Mouse (Mus musculus): ENCODE results near the gene Ppard.

Gene Ppard

GRCm38 (mm10) chr17:28232475-28233060, at the start of gene Ppard:
TSS of gene Ppard (plus strand) at chr17:28232700.
- peak; percentile 98 for DNase-seq (ENCODE audit: low read depth, low spot score)
- Histone ChIP-seq H3K27me3 (ENCODE audit: control insufficient read depth, insufficient read depth, low read length, poor library complexity, severe bottlenecking) (no peaks in the 10 kb centered on the region), H3K36me3 (ENCODE audit: control insufficient read depth, insufficient read depth, low read length, poor library complexity, severe bottlenecking) (peaks cover 6% of the 10 kb centered on the region)

- Histone ChIP-seq H3K36me3 (ENCODE audit: control insufficient read depth, insufficient read depth, low read length, poor library complexity, severe bottlenecking) (no peaks in the 10 kb centered on the region), H3K27me3 (ENCODE audit: control insufficient read depth, insufficient read depth, low read length, poor library complexity, severe bottlenecking) (no peaks in the 10 kb centered on the region)
- DNase-seq (ENCODE audit: low read depth, low spot score), result no peak
These were observed 47.4 kb upstream of the Ppard start for GRCm38 (mm10) chr17:28184971-28185638.

GRCm38 (mm10) chr17:28188313-28188712, 44.2 kb upstream of the Ppard start:
- Histone ChIP-seq H3K27me3 (ENCODE audit: control insufficient read depth, insufficient read depth, low read length, poor library complexity, severe bottlenecking) (no peaks in the 10 kb centered on the region), H3K36me3 (ENCODE audit: control insufficient read depth, insufficient read depth, low read length, poor library complexity, severe bottlenecking) (no peaks in the 10 kb centered on the region)
- no peak for DNase-seq (ENCODE audit: low read depth, low spot score)

- no peaks in the 10 kb centered on the region for H3K27me3 ChIP-seq (ENCODE audit: control insufficient read depth, insufficient read depth, low read length, poor library complexity, severe bottlenecking)
- H3K36me3 ChIP-seq (ENCODE audit: control insufficient read depth, insufficient read depth, low read length, poor library complexity, severe bottlenecking), result no peaks in the 10 kb centered on the region
These were observed 39.7 kb upstream of the Ppard start for GRCm38 (mm10) chr17:28192754-28193153.

GRCm38 (mm10) chr17:28193559-28193958, 38.9 kb upstream of the Ppard start:
- DNase-seq (ENCODE audit: low read depth, low spot score), result no peak
- H3K27me3 ChIP-seq (ENCODE audit: control insufficient read depth, insufficient read depth, low read length, poor library complexity, severe bottlenecking), result no peaks in the 10 kb centered on the region
- H3K36me3 ChIP-seq (ENCODE audit: control insufficient read depth, insufficient read depth, low read length, poor library complexity, severe bottlenecking), result no peaks in the 10 kb centered on the region

More at GRCm38 (mm10) chr17:28192754-28193153, 39.7 kb upstream of the Ppard start:
- no peak for DNase-seq (ENCODE audit: low read depth, low spot score)

- no peaks in the 10 kb centered on the region for H3K27me3 ChIP-seq (ENCODE audit: control insufficient read depth, insufficient read depth, low read length, poor library complexity, severe bottlenecking)
- peaks cover under 1% of the 10 kb centered on the region; the same call in 1 of the 2 replicates for H3K36me3 ChIP-seq (ENCODE audit: control insufficient read depth, insufficient read depth, low read length, poor library complexity, severe bottlenecking)
- DNase-seq (ENCODE audit: low read depth, low spot score), result no peak
These were observed 37.5 kb upstream of the Ppard start for GRCm38 (mm10) chr17:28195033-28195432.

- Histone ChIP-seq H3K27me3 (ENCODE audit: control insufficient read depth, insufficient read depth, low read length, poor library complexity, severe bottlenecking) (no peaks in the 10 kb centered on the region), H3K36me3 (ENCODE audit: control insufficient read depth, insufficient read depth, low read length, poor library complexity, severe bottlenecking) (peaks cover 2% of the 10 kb centered on the region; the same call in 1 of the 2 replicates)
- no peak for DNase-seq (ENCODE audit: low read depth, low spot score)
These were observed 34.9 kb upstream of the Ppard start for GRCm38 (mm10) chr17:28197646-28198045.

- Histone ChIP-seq H3K36me3 (ENCODE audit: control insufficient read depth, insufficient read depth, low read length, poor library complexity, severe bottlenecking) (peaks cover 2% of the 10 kb centered on the region; the same call in 1 of the 2 replicates), H3K27me3 (ENCODE audit: control insufficient read depth, insufficient read depth, low read length, poor library complexity, severe bottlenecking) (no peaks in the 10 kb centered on the region)
- DNase-seq (ENCODE audit: low read depth, low spot score), result no peak
These were observed 30.5 kb upstream of the Ppard start for GRCm38 (mm10) chr17:28201982-28202381.

GRCm38 (mm10) chr17:28204052-28204720, 28.3 kb upstream of the Ppard start:
- Histone ChIP-seq H3K36me3 (ENCODE audit: control insufficient read depth, insufficient read depth, low read length, poor library complexity, severe bottlenecking) (peaks cover 2% of the 10 kb centered on the region; the same call in 1 of the 2 replicates), H3K27me3 (ENCODE audit: control insufficient read depth, insufficient read depth, low read length, poor library complexity, severe bottlenecking) (no peaks in the 10 kb centered on the region)
- peak; percentile 90 for DNase-seq (ENCODE audit: low read depth, low spot score)

- DNase-seq (ENCODE audit: low read depth, low spot score), result peak; percentile 51
- Histone ChIP-seq H3K27me3 (ENCODE audit: control insufficient read depth, insufficient read depth, low read length, poor library complexity, severe bottlenecking) (no peaks in the 10 kb centered on the region), H3K36me3 (ENCODE audit: control insufficient read depth, insufficient read depth, low read length, poor library complexity, severe bottlenecking) (no peaks in the 10 kb centered on the region)
These were observed 27.1 kb upstream of the Ppard start for GRCm38 (mm10) chr17:28205443-28205842.

GRCm38 (mm10) chr17:28207092-28207491, 25.4 kb upstream of the Ppard start:
- DNase-seq (ENCODE audit: low read depth, low spot score), result no peak

GRCm38 (mm10) chr17:28207591-28208313, 24.7 kb upstream of the Ppard start, which contains the start of gene Def6:
TSS of gene Def6 (plus strand) at chr17:28207778.
- H3K36me3 ChIP-seq (ENCODE audit: control insufficient read depth, insufficient read depth, low read length, poor library complexity, severe bottlenecking), result no peaks in the 10 kb centered on the region
- peak; percentile 87 for DNase-seq (ENCODE audit: low read depth, low spot score)

More at GRCm38 (mm10) chr17:28207092-28207491, 25.4 kb upstream of the Ppard start:
- H3K27me3 ChIP-seq (ENCODE audit: control insufficient read depth, insufficient read depth, low read length, poor library complexity, severe bottlenecking), result no peaks in the 10 kb centered on the region
- H3K36me3 ChIP-seq (ENCODE audit: control insufficient read depth, insufficient read depth, low read length, poor library complexity, severe bottlenecking), result no peaks in the 10 kb centered on the region

GRCm38 (mm10) chr17:28208314-28208612, 24.2 kb upstream of the Ppard start:
- no peak for DNase-seq (ENCODE audit: low read depth, low spot score)
- Histone ChIP-seq H3K27me3 (ENCODE audit: control insufficient read depth, insufficient read depth, low read length, poor library complexity, severe bottlenecking) (no peaks in the 10 kb centered on the region), H3K36me3 (ENCODE audit: control insufficient read depth, insufficient read depth, low read length, poor library complexity, severe bottlenecking) (no peaks in the 10 kb centered on the region)

More at GRCm38 (mm10) chr17:28207591-28208313, 24.7 kb upstream of the Ppard start, which contains the start of gene Def6:
- no peaks in the 10 kb centered on the region for H3K27me3 ChIP-seq (ENCODE audit: control insufficient read depth, insufficient read depth, low read length, poor library complexity, severe bottlenecking)

GRCm38 (mm10) chr17:28209457-28210110, 22.9 kb upstream of the Ppard start:
- Histone ChIP-seq H3K36me3 (ENCODE audit: control insufficient read depth, insufficient read depth, low read length, poor library complexity, severe bottlenecking) (peaks cover 2% of the 10 kb centered on the region), H3K27me3 (ENCODE audit: control insufficient read depth, insufficient read depth, low read length, poor library complexity, severe bottlenecking) (no peaks in the 10 kb centered on the region)
- peak; percentile 54 for DNase-seq (ENCODE audit: low read depth, low spot score)

All from splenic B cell, adult 2 months (primary cell).